Mouse (Mus musculus): ENCODE data around the gene Scg3.
A peak's percentile ranks its signal among the peaks of the same experiment; 100 is the strongest.
"Not testable (repeated sequence)": the region's sequence is repeated elsewhere in the genome, so short reads cannot be mapped to it uniquely, and the experiment has no call there.

The Scg3 gene

GRCm38 (mm10) chr9:75683426-75684191 is at the start of gene Scg3:
Gene Scg3 (minus strand): TSS chr9:75684056.
- DNase-seq (ENCODE audit: extremely low spot score, low spot score) = peak; percentile 90

DNA sequence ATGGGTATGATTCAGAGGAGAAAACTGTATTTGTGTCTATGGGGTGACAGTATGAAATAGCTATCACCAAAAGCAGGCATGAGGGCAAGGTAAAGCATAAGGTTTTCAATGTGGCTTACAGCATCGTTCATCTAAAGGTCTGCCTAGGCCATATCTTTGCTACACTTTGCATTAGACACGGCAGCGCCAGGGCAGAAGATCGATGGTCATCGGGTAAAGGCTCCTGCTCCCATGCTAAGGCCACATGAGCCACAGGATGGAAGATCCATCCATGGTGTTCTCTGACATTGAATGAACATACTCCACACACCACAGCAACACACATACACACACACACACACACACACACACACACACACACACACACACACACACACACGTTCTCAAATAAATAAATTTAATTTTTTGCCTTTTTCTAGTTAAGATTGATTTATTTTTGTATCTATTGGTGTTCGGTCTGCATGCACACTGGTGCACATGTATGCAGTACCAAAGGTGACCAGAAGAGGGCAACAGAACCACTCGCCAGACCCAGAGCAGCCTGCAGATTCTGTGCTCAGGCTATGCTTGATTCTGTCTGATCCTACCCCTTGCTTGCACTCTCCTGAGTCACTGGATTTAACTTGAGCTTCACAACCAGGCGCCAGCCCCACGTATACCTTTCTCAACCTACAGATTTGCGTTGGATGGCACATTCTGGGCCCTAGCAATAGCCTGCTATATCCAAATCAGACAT is 36.3 kb upstream of the Scg3 start:
- DNase-seq (ENCODE audit: extremely low spot score, low spot score) = peak; percentile 70

- DNase-seq (ENCODE audit: extremely low spot score, low spot score) = no peak
Observed at GRCm38 (mm10) chr9:75719481-75719880, 35.6 kb upstream of the Scg3 start.

- no peak for DNase-seq (ENCODE audit: extremely low spot score, low spot score)
Observed at GRCm38 (mm10) chr9:75684772-75685171, 916 bp upstream of the Scg3 start.

DNA sequence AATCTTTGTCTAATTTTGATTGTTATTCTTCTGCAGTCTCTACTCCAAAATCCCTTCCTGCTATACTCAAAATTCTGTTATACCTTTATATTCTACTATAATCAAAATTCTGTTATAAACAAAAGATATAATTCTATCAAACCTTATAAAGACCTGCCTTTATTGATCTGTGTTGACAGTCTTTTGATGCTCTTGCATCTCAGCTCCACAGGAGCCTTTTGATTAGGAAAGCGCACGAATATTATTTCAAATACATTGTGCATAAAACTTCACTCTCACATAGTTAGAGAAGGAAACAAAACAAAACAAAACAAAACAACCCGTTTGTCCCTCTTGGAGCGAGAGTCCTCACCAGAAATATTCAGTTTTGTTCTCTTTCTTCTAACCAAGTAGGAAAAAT is 436 bp upstream of the Scg3 start:
- DNase-seq (ENCODE audit: extremely low spot score, low spot score) = no peak

DNA sequence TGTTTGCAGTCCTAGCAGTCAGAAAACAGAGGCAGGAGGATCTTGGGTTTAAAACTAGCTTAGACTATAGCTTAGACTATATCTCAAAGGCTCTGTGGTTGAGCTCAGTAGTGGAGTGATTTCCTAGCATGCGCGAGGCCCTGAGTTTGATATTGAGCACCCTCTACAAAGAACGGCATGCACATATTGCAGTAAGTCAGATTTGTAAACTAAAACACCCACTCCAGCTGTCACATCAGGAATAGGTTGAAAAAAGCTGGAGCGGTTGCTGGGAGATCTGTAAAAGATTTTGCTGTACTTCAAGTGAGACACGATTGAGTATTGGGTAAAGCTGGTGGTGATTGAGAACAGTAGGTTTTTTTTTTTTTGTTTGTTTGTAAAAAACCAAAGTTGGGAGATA is 3.2 kb downstream of the Scg3 start:
- DNase-seq (ENCODE audit: extremely low spot score, low spot score) = no peak

DNA sequence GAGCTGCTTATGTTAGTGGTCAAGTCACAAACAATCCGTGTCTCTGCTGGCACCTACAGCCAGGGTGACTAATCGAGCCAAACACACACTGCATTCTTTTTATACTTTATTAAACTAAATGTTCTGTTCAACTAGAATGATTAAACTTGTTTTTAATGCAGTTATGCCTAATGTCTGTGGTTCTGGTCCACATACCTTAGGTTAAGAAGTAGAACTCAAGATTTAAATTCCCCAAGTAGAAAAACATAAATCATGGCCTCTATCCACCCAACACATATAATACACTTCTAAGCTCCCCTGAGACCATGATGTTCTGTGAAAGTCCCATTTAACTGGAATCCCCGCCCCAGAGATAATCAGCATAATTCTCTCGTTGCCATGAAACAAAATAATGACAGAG is 4.2 kb downstream of the Scg3 start:
- no peak for DNase-seq (ENCODE audit: extremely low spot score, low spot score)

- DNase-seq (ENCODE audit: extremely low spot score, low spot score) = no peak
Observed at GRCm38 (mm10) chr9:75678341-75678740, 5.5 kb downstream of the Scg3 start.

DNA sequence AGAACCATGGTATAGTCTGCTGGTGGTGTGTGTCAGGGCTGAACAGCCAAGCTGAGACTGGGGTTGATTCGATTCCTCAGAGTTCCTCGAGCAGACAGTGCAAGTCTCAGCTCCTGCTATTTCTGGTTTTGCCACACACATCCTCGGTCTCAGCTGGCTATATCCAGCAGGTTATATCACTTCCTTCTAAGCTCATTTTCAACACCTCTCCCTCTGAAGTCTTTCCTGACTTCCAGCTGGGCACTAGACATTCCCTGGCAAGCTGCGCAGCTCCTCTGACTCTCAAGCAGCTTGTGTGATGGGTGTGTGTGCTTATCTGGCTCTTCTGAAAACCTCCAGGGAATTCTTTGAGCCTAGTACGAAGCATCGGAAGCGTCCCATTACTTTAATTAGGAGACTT is 7.6 kb downstream of the Scg3 start:
- DNase-seq (ENCODE audit: extremely low spot score, low spot score) = no peak

DNA sequence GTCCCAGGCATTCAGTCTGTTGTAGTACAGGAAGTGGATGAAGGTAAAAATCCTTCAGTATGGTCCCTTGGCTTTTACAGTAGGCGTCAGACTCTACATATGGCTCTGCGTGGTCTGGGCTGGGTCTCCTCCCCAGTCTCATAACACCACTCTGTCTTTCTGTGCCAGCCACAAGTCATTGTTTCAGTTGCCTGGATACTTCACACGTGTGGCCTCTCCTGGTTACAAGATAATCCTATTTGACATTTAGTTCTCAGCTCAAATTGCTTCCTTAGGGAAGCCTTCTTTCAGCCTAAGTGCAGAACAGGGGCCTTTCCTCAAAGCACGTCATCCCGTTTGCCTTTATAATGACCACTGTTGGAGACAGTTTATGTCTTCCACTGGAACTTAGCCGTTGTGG is 11.1 kb downstream of the Scg3 start:
- no peak for DNase-seq (ENCODE audit: extremely low spot score, low spot score)

GRCm38 (mm10) chr9:75666612-75667011 is 17.2 kb downstream of the Scg3 start:
- no peak for DNase-seq (ENCODE audit: extremely low spot score, low spot score)

- no peak for DNase-seq (ENCODE audit: extremely low spot score, low spot score)
Observed at GRCm38 (mm10) chr9:75665364-75665763, 18.5 kb downstream of the Scg3 start.

- DNase-seq (ENCODE audit: extremely low spot score, low spot score) = no peak
Observed at GRCm38 (mm10) chr9:75660917-75661316, 22.9 kb downstream of the Scg3 start.

DNA sequence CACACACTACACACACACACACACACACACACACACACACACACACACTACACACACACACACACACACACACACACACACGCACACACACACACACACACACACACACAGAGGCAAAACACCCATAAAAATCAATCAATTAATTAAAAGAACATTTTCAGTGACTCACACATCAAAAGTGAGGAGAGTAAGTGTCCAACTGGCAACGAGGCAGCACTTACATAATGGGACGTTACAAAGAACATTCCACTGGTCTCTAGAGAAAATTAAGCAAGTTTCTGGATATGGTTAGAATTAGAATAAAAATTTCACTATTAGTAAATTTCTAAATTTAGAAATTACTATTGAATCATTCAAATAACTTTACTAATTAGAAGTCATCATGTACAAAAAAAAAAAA is 27.4 kb downstream of the Scg3 start:
- not testable (repeated sequence) for DNase-seq (ENCODE audit: extremely low spot score, low spot score)

GRCm38 (mm10) chr9:75653981-75654911 is 29.6 kb downstream of the Scg3 start:
- no peak for DNase-seq (ENCODE audit: extremely low spot score, low spot score)

GRCm38 (mm10) chr9:75645405-75645804 is 38.5 kb downstream of the Scg3 start:
- no peak for DNase-seq (ENCODE audit: extremely low spot score, low spot score)

- DNase-seq (ENCODE audit: extremely low spot score, low spot score) = no peak
Observed at GRCm38 (mm10) chr9:75634226-75634625, 49.6 kb downstream of the Scg3 start.

GRCm38 (mm10) chr9:75633603-75634002 is 50.3 kb downstream of the Scg3 start:
- no peak for DNase-seq (ENCODE audit: extremely low spot score, low spot score)

DNA sequence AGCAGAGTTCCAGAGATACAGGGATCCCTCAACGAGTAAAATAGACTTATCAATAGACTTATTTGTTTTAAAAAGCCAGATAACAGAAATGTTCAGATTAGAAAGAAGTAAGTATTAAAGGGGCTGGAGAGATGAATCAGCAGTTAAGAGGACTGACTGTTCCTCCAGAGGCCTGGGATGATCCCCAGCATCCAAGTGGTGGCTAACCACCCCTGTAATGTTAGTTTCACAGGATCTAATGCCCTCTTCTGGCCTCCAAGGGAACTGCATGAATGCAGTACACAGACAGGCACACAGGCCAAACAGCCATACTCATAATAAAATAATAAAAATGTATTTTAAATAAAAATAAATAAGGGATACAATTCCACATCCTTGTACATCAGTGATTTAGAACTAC is 51.0 kb downstream of the Scg3 start:
- peak; percentile 33 for DNase-seq (ENCODE audit: extremely low spot score, low spot score)

DNA sequence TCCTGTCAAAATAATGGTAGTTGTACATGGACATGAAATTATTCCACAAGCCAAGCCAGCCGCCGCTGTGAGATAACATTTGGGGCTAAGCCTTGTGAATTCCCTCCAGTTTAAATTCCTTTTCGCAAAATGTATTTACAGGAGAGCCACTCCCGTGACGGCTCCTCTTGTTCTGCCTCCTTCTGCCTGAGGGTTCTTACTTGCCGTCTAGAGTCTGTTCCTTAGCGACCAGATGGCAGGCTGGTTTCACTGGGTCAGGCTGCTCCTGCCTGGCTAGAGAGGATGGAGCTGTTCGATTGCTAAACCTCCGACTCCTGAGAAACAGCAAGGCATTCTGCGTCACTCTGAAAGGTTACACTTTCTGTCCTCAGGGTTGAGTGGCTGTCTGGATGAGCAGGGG is 51.7 kb downstream of the Scg3 start:
- DNase-seq (ENCODE audit: extremely low spot score, low spot score) = no peak

GRCm38 (mm10) chr9:75630823-75631454 is 52.9 kb downstream of the Scg3 start:
- no peak for DNase-seq (ENCODE audit: extremely low spot score, low spot score)

- DNase-seq (ENCODE audit: extremely low spot score, low spot score) = no peak
Observed at GRCm38 (mm10) chr9:75626308-75626604, 57.6 kb downstream of the Scg3 start.
